ENCODE assay signal across 8 mouse cellular contexts in the genomic region with DNA sequence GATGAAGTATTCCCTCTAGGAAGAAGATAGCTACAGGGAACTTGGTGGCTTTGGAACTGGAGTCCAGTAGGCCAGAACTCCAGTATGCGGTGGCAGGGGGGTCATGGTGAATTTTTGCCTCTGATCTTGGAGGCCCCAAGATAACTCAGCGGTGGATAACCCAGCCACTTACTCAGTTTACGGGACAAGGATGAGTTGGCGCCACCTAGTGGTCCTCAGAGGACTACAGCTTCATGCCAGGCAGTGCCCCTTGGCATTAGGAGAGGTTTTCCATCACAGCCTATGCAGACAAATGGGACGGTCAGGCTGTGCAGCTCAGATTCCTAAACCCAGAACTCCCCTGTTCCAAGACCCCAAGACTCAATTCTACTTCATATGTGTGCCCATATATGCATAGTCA. TPM values are rescaled to one million over a fixed set of nuclear protein-coding genes. Genes with fewer than 3 reads are reported as not detected.
DNase-seq lines count a peak whose midpoint lies in the region; ATAC-seq lines count a peak whose summit lies in the region.

No protein-coding gene starts in this region.

- ATAC-seq in forebrain, embryonic 11.5 days (replicated peaks; ENCODE audit: low FRiP score), result no peak; the same call in 1 of the 2 replicates
- no peak for ATAC-seq in hindbrain, embryonic 12.5 days (ENCODE audit: low FRiP score)
- no peak; the same call in 1 of the 2 replicates for ATAC-seq in liver, embryonic 13.5 days (ENCODE audit: low read depth)

- no peaks in the 10 kb centered on the region for H3K27me3 ChIP-seq in forebrain, embryonic 11.5 days (ENCODE audit: control insufficient read depth, insufficient read depth, low read length)
- H3K27me3 ChIP-seq in hindbrain, embryonic 12.5 days, result no peaks in the 10 kb centered on the region
- H3K27me3 ChIP-seq in liver, embryonic 13.5 days, result no peaks in the 10 kb centered on the region

- DNase-seq in 3T3-L1 (ENCODE audit: low read depth, low spot score), result peak; percentile 90
- peak; percentile 78 for DNase-seq in CD4-positive helper T cell, adult 2 months (ENCODE audit: low read depth, low spot score)
- peak; percentile 95 for DNase-seq in brain, adult 2 months (ENCODE audit: low read depth, low spot score)
- DNase-seq in forebrain, embryonic 11.5 days (ENCODE audit: low spot score), result peak; percentile 85
- DNase-seq in liver, embryonic 13.5 days, result peak; percentile 55
- DNase-seq in retina, embryonic 14.5 days (ENCODE audit: low spot score), result peak; percentile 91
- peak; percentile 87 for DNase-seq in thymus, postnatal 4 days

- peaks cover 16% of the 10 kb centered on the region for H3K4me1 ChIP-seq in forebrain, embryonic 11.5 days (replicated peaks; ENCODE audit: control insufficient read depth, insufficient read depth, low read length)
- H3K4me1 ChIP-seq in hindbrain, embryonic 12.5 days, result peaks cover 39% of the 10 kb centered on the region
- peaks cover 27% of the 10 kb centered on the region for H3K4me1 ChIP-seq in liver, embryonic 13.5 days (replicated peaks)

- no peak overlapping the region for H3K9ac ChIP-seq in forebrain, embryonic 11.5 days (ENCODE audit: low read length)
- no peak overlapping the region for H3K9ac ChIP-seq in hindbrain, embryonic 12.5 days
- H3K9ac ChIP-seq in liver, embryonic 13.5 days, result no peak overlapping the region

- no peaks in the 10 kb centered on the region for H3K9me3 ChIP-seq in forebrain, embryonic 11.5 days (ENCODE audit: control insufficient read depth, low read length)
- H3K9me3 ChIP-seq in hindbrain, embryonic 12.5 days (replicated peaks), result no peaks in the 10 kb centered on the region
- no peaks in the 10 kb centered on the region for H3K9me3 ChIP-seq in liver, embryonic 13.5 days (replicated peaks)

- no peak overlapping the region for H3K27ac ChIP-seq in forebrain, embryonic 11.5 days (ENCODE audit: low read depth, low read length)
- H3K27ac ChIP-seq in hindbrain, embryonic 12.5 days, result peak overlapping the region; percentile 26; the same call in 1 of the 2 replicates
- H3K27ac ChIP-seq in liver, embryonic 13.5 days, result no peak overlapping the region

- no peak overlapping the region for H3K4me3 ChIP-seq in forebrain, embryonic 11.5 days (ENCODE audit: low read depth, low read length)
- no peak overlapping the region for H3K4me3 ChIP-seq in hindbrain, embryonic 12.5 days
- no peak overlapping the region for H3K4me3 ChIP-seq in liver, embryonic 13.5 days (replicated peaks)

- WGBS in forebrain, embryonic 11.5 days, result 30% methylated on average over 5 of the region's 5 CpGs
- 21% methylated on average over 5 of the region's 5 CpGs for WGBS in hindbrain, embryonic 12.5 days
- whole genome bisulfite sequencing in liver, embryonic 13.5 days (ENCODE audit: insufficient replicate concordance), result 23% methylated on average over 5 of the region's 5 CpGs

- H3K4me2 ChIP-seq in forebrain, embryonic 11.5 days (ENCODE audit: low read depth, low read length, severe bottlenecking), result no peak overlapping the region
- H3K4me2 ChIP-seq in hindbrain, embryonic 12.5 days (replicated peaks), result no peak overlapping the region
- no peak overlapping the region for H3K4me2 ChIP-seq in liver, embryonic 13.5 days

- peaks cover 3% of the 10 kb centered on the region; the same call in 1 of the 2 replicates for H3K36me3 ChIP-seq in forebrain, embryonic 11.5 days (ENCODE audit: control insufficient read depth, insufficient read depth, low read length)
- peaks cover 63% of the 10 kb centered on the region for H3K36me3 ChIP-seq in hindbrain, embryonic 12.5 days
- peaks cover 56% of the 10 kb centered on the region for H3K36me3 ChIP-seq in liver, embryonic 13.5 days

RNA-seq across cellular contexts. Expression of a gene that starts 8.0 kb away (rescaled TPM):
- 19.2 and 21.2 TPM in 2 replicates for polyA plus RNA-seq in forebrain, embryonic 11.5 days (2014; fragmentation: Nextera tagmentation; extraction: Ambion mirVana)
- polyA plus RNA-seq in hindbrain, embryonic 12.5 days (2016; fragmentation: Nextera tagmentation; extraction: Ambion mirVana), result 10.9 and 13.4 TPM in 2 replicates
- 1.8 and 1.9 TPM in 2 replicates for polyA plus RNA-seq in liver, embryonic 13.5 days (2015; fragmentation: Nextera tagmentation; extraction: Ambion mirVana)

RNA-seq across cellular contexts. Expression of a gene that starts 11.9 kb away (rescaled TPM):
- 19.0 and 22.0 TPM in 2 replicates for polyA plus RNA-seq in forebrain, embryonic 11.5 days (2014; fragmentation: Nextera tagmentation; extraction: Ambion mirVana)
- polyA plus RNA-seq in hindbrain, embryonic 12.5 days (2016; fragmentation: Nextera tagmentation; extraction: Ambion mirVana), result 28.3 and 29.2 TPM in 2 replicates
- polyA plus RNA-seq in liver, embryonic 13.5 days (2015; fragmentation: Nextera tagmentation; extraction: Ambion mirVana), result 0.81 and 1.0 TPM in 2 replicates

RNA-seq across cellular contexts. Expression of a gene that starts 13.5 kb away (rescaled TPM):
- polyA plus RNA-seq in forebrain, embryonic 11.5 days (2014; fragmentation: Nextera tagmentation; extraction: Ambion mirVana), result 3.3 TPM in 2 replicates
- polyA plus RNA-seq in hindbrain, embryonic 12.5 days (2016; fragmentation: Nextera tagmentation; extraction: Ambion mirVana), result 3.5 and 4.2 TPM in 2 replicates
- polyA plus RNA-seq in liver, embryonic 13.5 days (2015; fragmentation: Nextera tagmentation; extraction: Ambion mirVana), result 3.4 and 3.8 TPM in 2 replicates

RNA-seq across cellular contexts. Expression of a gene that starts 14.4 kb away (rescaled TPM):
- 32.2 and 35.8 TPM in 2 replicates for polyA plus RNA-seq in forebrain, embryonic 11.5 days (2014; fragmentation: Nextera tagmentation; extraction: Ambion mirVana)
- 29.7 and 32.3 TPM in 2 replicates for polyA plus RNA-seq in hindbrain, embryonic 12.5 days (2016; fragmentation: Nextera tagmentation; extraction: Ambion mirVana)
- 5.1 and 5.5 TPM in 2 replicates for polyA plus RNA-seq in liver, embryonic 13.5 days (2015; fragmentation: Nextera tagmentation; extraction: Ambion mirVana)

RNA-seq across cellular contexts. Expression of a gene that starts 17.6 kb away (rescaled TPM):
- polyA plus RNA-seq in forebrain, embryonic 11.5 days (2014; fragmentation: Nextera tagmentation; extraction: Ambion mirVana), result 0.19 TPM in 1 of 2 replicates, not detected in the other
- 0.14 TPM in 1 of 2 replicates, not detected in the other for polyA plus RNA-seq in hindbrain, embryonic 12.5 days (2016; fragmentation: Nextera tagmentation; extraction: Ambion mirVana)
- polyA plus RNA-seq in liver, embryonic 13.5 days (2015; fragmentation: Nextera tagmentation; extraction: Ambion mirVana), result 0.10 TPM in 1 of 2 replicates, not detected in the other
